In the genomic region with DNA sequence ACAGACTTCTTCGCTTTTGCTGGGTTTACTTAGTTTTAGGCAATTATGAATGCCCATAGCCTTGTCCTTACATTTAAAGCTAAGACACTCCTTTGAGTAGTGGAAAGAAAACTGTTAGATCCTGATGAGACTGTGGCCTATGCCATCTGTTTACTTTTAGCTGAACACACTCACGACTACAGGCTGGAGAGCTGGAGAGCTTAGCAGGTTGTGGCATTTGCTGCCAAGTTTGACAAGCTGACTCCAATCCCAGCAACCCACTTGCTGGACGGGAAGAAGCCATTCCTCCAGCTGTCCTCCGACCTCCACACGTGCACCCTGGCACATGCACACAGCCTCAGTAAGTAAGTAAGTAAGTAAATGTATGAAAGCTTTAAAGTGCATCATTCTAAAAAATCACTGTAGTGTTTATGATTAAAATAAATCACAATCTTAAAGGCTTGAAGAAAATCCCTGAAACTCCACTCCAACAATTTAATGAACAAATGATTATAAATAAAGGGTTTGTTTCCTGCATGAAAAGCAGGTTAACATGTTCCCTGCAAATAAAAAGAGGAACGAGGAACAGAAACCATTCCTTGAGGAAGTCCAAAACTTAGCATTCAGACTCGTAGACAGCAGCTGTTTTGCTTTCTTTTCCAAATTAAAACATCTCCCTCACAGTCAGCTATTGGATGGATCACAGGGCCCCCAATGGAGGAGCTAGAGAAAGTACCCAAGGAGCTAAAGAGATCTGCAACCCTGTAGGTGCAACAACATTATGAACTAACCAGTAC, we compare ENCODE assay signal across 13 mouse cellular contexts. TPM values are rescaled to one million over a fixed set of nuclear protein-coding genes. Genes with fewer than 3 reads are reported as not detected.
A peak's percentile ranks its signal among the peaks of the same experiment; 100 is the strongest.
DNase-seq lines count a peak whose midpoint lies in the region; ATAC-seq and TF ChIP-seq lines count a peak whose summit lies in the region.
"Had no signal": no experiment of that assay in that cellular context is flagged by ENCODE, and none has a peak within 500 bp of the region (broad histone marks: within the 10 kb centered on the region; RNA-seq: fewer than 3 reads in every experiment).

No protein-coding gene starts in this region.

- H3K4me3 ChIP-seq in hindbrain, postnatal 0 days (ENCODE audit: low read length): no peak overlapping the region
- H3K4me3 ChIP-seq in hindbrain, embryonic 13.5 days: no peak overlapping the region
- H3K4me3 ChIP-seq: heart, embryonic 15.5 days; limb, embryonic 10.5 days had no signal

- no peak overlapping the region for H3K9ac ChIP-seq in hindbrain, postnatal 0 days (replicated peaks; ENCODE audit: low read length)
- H3K9ac ChIP-seq in hindbrain, embryonic 13.5 days: no peak overlapping the region
- H3K9ac ChIP-seq: heart, embryonic 15.5 days had no signal

- peak; percentile 68 for DNase-seq in hindbrain, postnatal 0 days (ENCODE audit: low spot score)
- DNase-seq in adipocyte (ENCODE audit: low spot score): peak; percentile 10
- peak; percentile 90 for DNase-seq in brain, adult 2 months (ENCODE audit: low read depth, low spot score)
- DNase-seq in cerebellum, postnatal 25 days: peak; percentile 50 to 67
- DNase-seq in embryo, embryonic 11 days: no peak
- DNase-seq in right cerebral cortex, postnatal 25 days: no peak
- DNase-seq: adrenal gland, postnatal 10 days; gastrocnemius, postnatal 14 days had no signal

- H3K27me3 ChIP-seq in hindbrain, postnatal 0 days (ENCODE audit: insufficient read depth, low read length): no peaks in the 10 kb centered on the region
- no peaks in the 10 kb centered on the region for H3K27me3 ChIP-seq in hindbrain, embryonic 13.5 days
- H3K27me3 ChIP-seq: heart, embryonic 15.5 days had no signal

- 45% methylated on average over 7 of the region's 7 CpGs for WGBS in hindbrain, postnatal 0 days
- 72% methylated on average over 7 of the region's 7 CpGs for WGBS in hindbrain, embryonic 13.5 days

- no peak overlapping the region for H3K4me2 ChIP-seq in hindbrain, postnatal 0 days (ENCODE audit: low read depth, low read length)
- no peak overlapping the region for H3K4me2 ChIP-seq in hindbrain, embryonic 13.5 days
- H3K4me2 ChIP-seq: heart, embryonic 15.5 days had no signal

- H3K27ac ChIP-seq in hindbrain, postnatal 0 days: no peak overlapping the region
- no peak overlapping the region for H3K27ac ChIP-seq in hindbrain, embryonic 13.5 days
- H3K27ac ChIP-seq: heart, embryonic 15.5 days; limb, embryonic 10.5 days; stomach, postnatal 0 days had no signal

- no peaks in the 10 kb centered on the region for H3K36me3 ChIP-seq in hindbrain, postnatal 0 days (ENCODE audit: insufficient read depth, low read length)
- H3K36me3 ChIP-seq in hindbrain, embryonic 13.5 days: no peaks in the 10 kb centered on the region
- H3K36me3 ChIP-seq: heart, embryonic 15.5 days; limb, embryonic 10.5 days had no signal

- ATAC-seq in hindbrain, postnatal 0 days: peak; percentile 74
- ATAC-seq in hindbrain, embryonic 13.5 days (ENCODE audit: low FRiP score): no peak
- ATAC-seq: inflammation-experienced regulatory T-cells, adult 6 months had no signal

- no peaks in the 10 kb centered on the region for H3K4me1 ChIP-seq in hindbrain, postnatal 0 days (ENCODE audit: insufficient read depth, low read length)
- no peaks in the 10 kb centered on the region for H3K4me1 ChIP-seq in hindbrain, embryonic 13.5 days (replicated peaks)
- H3K4me1 ChIP-seq: heart, embryonic 15.5 days had no signal

- TF ChIP-seq CTCF in hindbrain, postnatal 0 days (IDR thresholded peaks at IDR 0.05; ENCODE audit: low read depth): no peak

- H3K9me3 ChIP-seq in hindbrain, postnatal 0 days (ENCODE audit: low read length): no peaks in the 10 kb centered on the region
- H3K9me3 ChIP-seq in hindbrain, embryonic 13.5 days: no peaks in the 10 kb centered on the region
- H3K9me3 ChIP-seq: heart, embryonic 15.5 days; limb, embryonic 10.5 days had no signal

RNA-seq across cellular contexts. Expression of gene Galnt3, which starts 33.5 kb away (rescaled TPM):
- total RNA-seq in hindbrain, postnatal 0 days (2014; rRNA removed): 0.40 and 4.9 TPM in 2 replicates
- 0.65 and 1.1 TPM in 2 replicates for polyA plus RNA-seq in hindbrain, postnatal 0 days (2015; fragmentation: Nextera tagmentation; extraction: Ambion mirVana)
- 0.62 and 1.0 TPM in 2 replicates for polyA plus RNA-seq in hindbrain, embryonic 13.5 days (2015; fragmentation: Nextera tagmentation; extraction: Ambion mirVana)
- total RNA-seq: gastrocnemius, postnatal 14 days had no signal

Comparison
In these comparisons a context has a peak if more than half of its experiments do, and no peak if none do; other contexts are left out.
1. DNase-seq: peak in hindbrain, postnatal 0 days (single experiment), adipocyte (single experiment), brain, adult 2 months (single experiment) and cerebellum, postnatal 25 days (2 of 2); none in embryo, embryonic 11 days (single experiment) and right cerebral cortex, postnatal 25 days (single experiment).